Mouse (Mus musculus) CH12.LX (cell line): Measurements from ENCODE around the gene Adam15.

ENCODE experiments used
- CTCF ChIP-seq, 2 experiments: IDR thresholded peaks in 1 of 2; conservative IDR thresholded peaks in 1 of 2; 2 replicates each; pipeline ENCODE4 v1.5.1; 2011 to 2012; ENCODE audit warnings: low read depth in 2 of 2, low read length in 2 of 2, improper control_type of control experiment in 1 of 2, inconsistent platforms in 1 of 2, mild to moderate bottlenecking in 1 of 2, moderate library complexity in 1 of 2
- E2F4 ChIP-seq: IDR thresholded peaks from 2 replicates; pipeline ENCODE4 v1.6.1; 2011; ENCODE audit warnings: low read depth, low read length, improper control_type of control experiment; ENCODE audit not compliant: insufficient replicate concordance
- ELF1 ChIP-seq: IDR thresholded peaks from 2 replicates; pipeline ENCODE4 v1.6.1; 2014; ENCODE audit warnings: low read depth, mild to moderate bottlenecking, inconsistent platforms, low read length, improper control_type of control experiment
- EP300 ChIP-seq: IDR thresholded peaks from 2 replicates; pipeline ENCODE4 v1.6.1; 2011; ENCODE audit warnings: low read length, improper control_type of control experiment
- ETS1 ChIP-seq: conservative IDR thresholded peaks from 2 replicates; pipeline ENCODE4 v1.6.1; 2012; ENCODE audit warnings: low read depth, mild to moderate bottlenecking, inconsistent platforms, low read length, improper control_type of control experiment, moderate library complexity
- GABPA ChIP-seq: IDR thresholded peaks from 2 replicates; pipeline ENCODE4 v1.6.1; 2012; ENCODE audit warnings: low read depth, low read length, improper control_type of control experiment, inconsistent platforms; ENCODE audit not compliant: insufficient replicate concordance
- HCFC1 ChIP-seq: IDR thresholded peaks from 2 replicates; pipeline ENCODE4 v1.6.1; 2012; ENCODE audit warnings: low read depth, mild to moderate bottlenecking, inconsistent platforms, low read length, improper control_type of control experiment
- MAX ChIP-seq: IDR thresholded peaks from 2 replicates; pipeline ENCODE4 v1.6.1; 2011; ENCODE audit warnings: low read length, improper control_type of control experiment
- MAZ ChIP-seq: IDR thresholded peaks from 2 replicates; pipeline ENCODE4 v1.6.1; 2012; ENCODE audit warnings: low read depth, mild to moderate bottlenecking, inconsistent platforms, low read length, improper control_type of control experiment, moderate library complexity
- MXI1 ChIP-seq: IDR thresholded peaks from 2 replicates; pipeline ENCODE4 v1.6.1; 2011; ENCODE audit warnings: mild to moderate bottlenecking, low read depth, low read length, improper control_type of control experiment
- POLR2A ChIP-seq: IDR thresholded peaks from 2 replicates; pipeline ENCODE4 v1.6.1; 2011; ENCODE audit warnings: low read depth, mild to moderate bottlenecking, improper control_type of control experiment, low read length
- SIN3A ChIP-seq: IDR thresholded peaks from 2 replicates; pipeline ENCODE4 v1.6.1; 2012; ENCODE audit warnings: low read length, improper control_type of control experiment, inconsistent platforms
- SMC3 ChIP-seq: IDR thresholded peaks from 2 replicates; pipeline ENCODE4 v1.6.1; 2011; ENCODE audit warnings: low read depth, low read length, improper control_type of control experiment
- UBTF ChIP-seq: IDR thresholded peaks from 2 replicates; pipeline ENCODE4 v1.6.1; 2012; ENCODE audit warnings: low read depth, mild to moderate bottlenecking, inconsistent platforms, low read length, improper control_type of control experiment, moderate library complexity

GRCm38 (mm10) chr3:89333053-89333452, 16.7 kb downstream of the Adam15 start:
- TF ChIP-seq ETS1, result no peak
- TF ChIP-seq CTCF (conservative IDR thresholded peaks at IDR 0.05 in 1 of 2, IDR thresholded peaks at IDR 0.05 in 1 of 2; ENCODE audit: low read depth in 2 of 2, low read length in 2 of 2), result no peak
- TF ChIP-seq POLR2A, result no peak
- TF ChIP-seq E2F4, result no peak
- no peak for TF ChIP-seq GABPA
- TF ChIP-seq MAX, result no peak
- no peak for TF ChIP-seq EP300
- TF ChIP-seq ELF1, result no peak
- TF ChIP-seq MXI1, result no peak
- TF ChIP-seq HCFC1, result no peak
- TF ChIP-seq MAZ, result no peak
- no peak for TF ChIP-seq SMC3
- TF ChIP-seq SIN3A, result no peak
- TF ChIP-seq UBTF, result no peak
